Mouse (Mus musculus): Measurements from ENCODE around the gene Gpr143. TPM values are rescaled to one million over a fixed set of nuclear protein-coding genes. Genes with fewer than 3 reads are reported as not detected.
A peak's percentile ranks its signal among the peaks of the same experiment; 100 is the strongest.

Gene Gpr143
- polyA plus RNA-seq, 1 experiment from 2014 or later, result not detected

DNA sequence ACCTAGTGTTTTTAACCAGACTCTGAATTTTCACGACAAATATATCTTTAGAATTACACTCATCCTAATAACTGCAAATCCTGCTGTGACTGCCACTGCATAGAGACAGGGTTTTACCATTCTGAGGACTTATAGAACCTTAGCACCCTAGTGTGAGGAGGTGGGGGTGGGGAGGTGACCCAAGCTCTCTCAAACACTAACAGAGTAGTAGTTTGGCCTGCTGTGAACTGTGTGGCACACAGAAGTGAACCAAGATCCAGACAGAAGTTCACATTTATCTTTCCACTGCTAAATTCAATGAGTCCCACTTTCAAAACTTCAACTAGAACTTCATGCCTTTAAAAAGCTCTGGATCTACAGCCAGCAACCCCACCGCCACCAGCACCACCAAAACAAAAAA, 18.9 kb upstream of the Gpr143 start:
- H3K27me3 ChIP-seq (replicated peaks; ENCODE audit: control insufficient read depth, insufficient read depth, low read length), result no peaks in the 10 kb centered on the region
- 67% methylated on average over 2 of the region's 2 CpGs for WGBS
- ATAC-seq, result peak; percentile 59
- H3K4me3 ChIP-seq (ENCODE audit: low read length), result no peak overlapping the region
- H3K27ac ChIP-seq (ENCODE audit: low read length), result no peak overlapping the region
- no peak overlapping the region for H3K4me2 ChIP-seq (ENCODE audit: low read depth, low read length)
- H3K36me3 ChIP-seq (ENCODE audit: control insufficient read depth, insufficient read depth, low read length), result no peaks in the 10 kb centered on the region
- H3K9ac ChIP-seq (ENCODE audit: low read depth, low read length), result no peak overlapping the region
- no peaks in the 10 kb centered on the region for H3K9me3 ChIP-seq (ENCODE audit: control insufficient read depth, low read length)
- H3K4me1 ChIP-seq (ENCODE audit: control insufficient read depth, insufficient read depth, low read length), result no peaks in the 10 kb centered on the region; the same call in 1 of the 2 replicates

DNA sequence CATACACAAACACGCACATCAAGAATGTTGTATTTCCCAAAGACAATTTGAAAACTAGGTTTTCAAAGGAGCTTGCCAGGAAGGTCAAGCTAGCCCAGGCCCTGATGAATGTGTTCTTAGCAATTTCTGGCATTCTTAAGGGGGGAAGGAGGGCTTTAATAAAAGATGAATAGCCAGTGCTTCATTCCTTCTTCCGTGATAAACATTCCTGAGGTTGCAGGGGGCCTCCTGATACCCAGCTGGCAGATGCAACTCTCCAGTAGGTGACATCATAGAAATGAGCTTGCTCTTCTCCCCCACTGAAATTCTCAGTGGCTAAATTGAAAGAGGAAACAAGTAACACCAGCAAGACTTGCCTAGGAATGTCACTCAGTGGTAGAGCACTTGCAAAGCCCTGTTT, 17.6 kb upstream of the Gpr143 start:
- Histone ChIP-seq H3K36me3 (ENCODE audit: control insufficient read depth, insufficient read depth, low read length) (no peaks in the 10 kb centered on the region), H3K4me2 (ENCODE audit: low read depth, low read length) (no peak overlapping the region), H3K27ac (ENCODE audit: low read length) (no peak overlapping the region), H3K9ac (ENCODE audit: low read depth, low read length) (no peak overlapping the region), H3K27me3 (replicated peaks; ENCODE audit: control insufficient read depth, insufficient read depth, low read length) (peaks cover 2% of the 10 kb centered on the region; the same call in 1 of the 2 replicates), H3K9me3 (ENCODE audit: control insufficient read depth, low read length) (no peaks in the 10 kb centered on the region), H3K4me1 (ENCODE audit: control insufficient read depth, insufficient read depth, low read length) (no peaks in the 10 kb centered on the region; the same call in 1 of the 2 replicates), H3K4me3 (ENCODE audit: low read length) (no peak overlapping the region)
- 49% methylated on average over 2 of the region's 2 CpGs for whole genome bisulfite sequencing
- ATAC-seq, result no peak

- 16% methylated on average over 53 of the region's 55 CpGs for WGBS
- H3K27me3 ChIP-seq (replicated peaks; ENCODE audit: control insufficient read depth, insufficient read depth, low read length), result peaks cover 4% of the 10 kb centered on the region; the same call in 1 of the 2 replicates
- H3K4me3 ChIP-seq (ENCODE audit: low read length), result peak within 1 kb of the TSS; percentile 66
- H3K27ac ChIP-seq (ENCODE audit: low read length), result peak within 1 kb of the TSS; percentile 84
- peak within 1 kb of the TSS; percentile 56 for H3K4me2 ChIP-seq (ENCODE audit: low read depth, low read length)
- no peaks in the 10 kb centered on the region; the same call in 1 of the 2 replicates for H3K4me1 ChIP-seq (ENCODE audit: control insufficient read depth, insufficient read depth, low read length)
- H3K9ac ChIP-seq (ENCODE audit: low read depth, low read length), result peak within 1 kb of the TSS; percentile 76
- no peaks in the 10 kb centered on the region for H3K9me3 ChIP-seq (ENCODE audit: control insufficient read depth, low read length)
- ATAC-seq, result peak; percentile 80
- H3K36me3 ChIP-seq (ENCODE audit: control insufficient read depth, insufficient read depth, low read length), result no peaks in the 10 kb centered on the region
These were observed 12.7 kb upstream of the Gpr143 start, which contains the start of gene Shroom2 for GRCm38 (mm10) chrX:152768891-152769599. TSS of gene Shroom2 (minus strand) at chrX:152769465.

GRCm38 (mm10) chrX:152769600-152770157, 12.0 kb upstream of the Gpr143 start:
- H3K9me3 ChIP-seq (ENCODE audit: control insufficient read depth, low read length), result no peaks in the 10 kb centered on the region
- peak overlapping the region; percentile 76 for H3K9ac ChIP-seq (ENCODE audit: low read depth, low read length)
- H3K4me2 ChIP-seq (ENCODE audit: low read depth, low read length), result peak overlapping the region; percentile 56
- WGBS, result 12% methylated on average over 43 of the region's 48 CpGs
- peak overlapping the region; percentile 84 for H3K27ac ChIP-seq (ENCODE audit: low read length)
- H3K27me3 ChIP-seq (replicated peaks; ENCODE audit: control insufficient read depth, insufficient read depth, low read length), result peaks cover 4% of the 10 kb centered on the region; the same call in 1 of the 2 replicates
- H3K4me3 ChIP-seq (ENCODE audit: low read length), result peak overlapping the region; percentile 66
- no peaks in the 10 kb centered on the region for H3K36me3 ChIP-seq (ENCODE audit: control insufficient read depth, insufficient read depth, low read length)
- no peaks in the 10 kb centered on the region; the same call in 1 of the 2 replicates for H3K4me1 ChIP-seq (ENCODE audit: control insufficient read depth, insufficient read depth, low read length)
- ATAC-seq, result peak; percentile 96

DNA sequence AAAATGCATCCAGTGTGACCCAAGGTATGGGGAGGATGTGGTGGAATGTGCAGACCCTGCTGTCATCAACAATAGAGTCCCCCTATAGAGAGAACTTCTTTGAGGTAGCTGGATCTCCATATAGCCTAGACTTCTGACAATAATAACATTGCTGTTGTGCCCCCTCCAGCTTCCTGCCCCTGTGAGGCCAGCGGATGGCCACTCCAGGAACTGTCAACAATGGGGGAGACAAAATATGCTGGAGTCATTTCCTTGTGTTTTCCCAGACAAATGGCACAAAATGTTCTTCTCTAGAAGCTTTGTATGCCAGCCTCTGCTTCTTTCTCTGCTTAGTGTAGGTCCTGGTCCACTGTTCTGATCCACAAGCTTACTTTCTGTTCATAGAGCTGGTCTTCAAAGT, 6.4 kb downstream of the Gpr143 start:
- Histone ChIP-seq H3K27me3 (replicated peaks; ENCODE audit: control insufficient read depth, insufficient read depth, low read length) (no peaks in the 10 kb centered on the region), H3K9ac (ENCODE audit: low read depth, low read length) (no peak overlapping the region), H3K9me3 (ENCODE audit: control insufficient read depth, low read length) (no peaks in the 10 kb centered on the region), H3K4me2 (ENCODE audit: low read depth, low read length) (no peak overlapping the region), H3K4me3 (ENCODE audit: low read length) (no peak overlapping the region), H3K36me3 (ENCODE audit: control insufficient read depth, insufficient read depth, low read length) (no peaks in the 10 kb centered on the region), H3K27ac (ENCODE audit: low read length) (no peak overlapping the region), H3K4me1 (ENCODE audit: control insufficient read depth, insufficient read depth, low read length) (no peaks in the 10 kb centered on the region)
- ATAC-seq, result no peak
- WGBS, result 67% methylated on average over 1 of the region's 1 CpGs

DNA sequence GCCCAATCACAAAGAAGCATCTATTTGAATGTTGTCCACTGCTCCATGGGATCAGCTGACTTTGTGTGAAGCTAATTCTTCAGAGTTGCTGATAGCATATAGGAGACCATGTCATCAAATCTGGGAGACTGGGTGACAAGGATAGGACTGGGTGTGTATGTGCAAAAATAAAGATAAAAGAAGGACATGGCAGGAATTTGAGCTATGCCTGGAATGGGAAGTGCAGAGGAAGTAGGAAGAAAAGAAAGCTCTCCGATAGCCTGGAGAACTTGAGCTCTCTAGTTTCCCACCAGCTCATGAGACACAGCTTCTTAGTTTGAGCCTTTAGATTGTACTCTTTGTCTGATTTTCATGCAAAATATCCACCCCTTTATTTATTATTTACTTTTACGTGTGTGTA, 6.9 kb downstream of the Gpr143 start:
- WGBS, result 76% methylated on average over 2 of the region's 2 CpGs
- no peak overlapping the region for H3K27ac ChIP-seq (ENCODE audit: low read length)

GRCm38 (mm10) chrX:152805317-152805716, 23.6 kb downstream of the Gpr143 start:
- ATAC-seq, result no peak
- H3K9ac ChIP-seq (ENCODE audit: low read depth, low read length), result no peak overlapping the region
- H3K9me3 ChIP-seq (ENCODE audit: control insufficient read depth, low read length), result no peaks in the 10 kb centered on the region
- H3K4me3 ChIP-seq (ENCODE audit: low read length), result no peak overlapping the region
- H3K4me2 ChIP-seq (ENCODE audit: low read depth, low read length), result no peak overlapping the region
- no peaks in the 10 kb centered on the region for H3K4me1 ChIP-seq (ENCODE audit: control insufficient read depth, insufficient read depth, low read length)
- H3K27me3 ChIP-seq (replicated peaks; ENCODE audit: control insufficient read depth, insufficient read depth, low read length), result no peaks in the 10 kb centered on the region
- no peak overlapping the region for H3K27ac ChIP-seq (ENCODE audit: low read length)
- no peaks in the 10 kb centered on the region for H3K36me3 ChIP-seq (ENCODE audit: control insufficient read depth, insufficient read depth, low read length)

More for the DNA sequence above, 6.9 kb downstream of the Gpr143 start:
- H3K9me3 ChIP-seq (ENCODE audit: control insufficient read depth, low read length), result no peaks in the 10 kb centered on the region
- no peaks in the 10 kb centered on the region for H3K36me3 ChIP-seq (ENCODE audit: control insufficient read depth, insufficient read depth, low read length)
- H3K4me3 ChIP-seq (ENCODE audit: low read length), result no peak overlapping the region
- H3K4me1 ChIP-seq (ENCODE audit: control insufficient read depth, insufficient read depth, low read length), result no peaks in the 10 kb centered on the region
- no peak for ATAC-seq
- no peak overlapping the region for H3K9ac ChIP-seq (ENCODE audit: low read depth, low read length)
- no peaks in the 10 kb centered on the region for H3K27me3 ChIP-seq (replicated peaks; ENCODE audit: control insufficient read depth, insufficient read depth, low read length)
- no peak overlapping the region for H3K4me2 ChIP-seq (ENCODE audit: low read depth, low read length)

GRCm38 (mm10) chrX:152813339-152813738, 31.6 kb downstream of the Gpr143 start:
- Histone ChIP-seq H3K4me3 (ENCODE audit: low read length) (no peak overlapping the region), H3K4me1 (ENCODE audit: control insufficient read depth, insufficient read depth, low read length) (no peaks in the 10 kb centered on the region), H3K36me3 (ENCODE audit: control insufficient read depth, insufficient read depth, low read length) (no peaks in the 10 kb centered on the region), H3K9me3 (ENCODE audit: control insufficient read depth, low read length) (no peaks in the 10 kb centered on the region), H3K4me2 (ENCODE audit: low read depth, low read length) (no peak overlapping the region), H3K27ac (ENCODE audit: low read length) (no peak overlapping the region), H3K27me3 (replicated peaks; ENCODE audit: control insufficient read depth, insufficient read depth, low read length) (0 out of 2 replicates have a peak, but pooled peaks cover 3% of the 10 kb centered on the region), H3K9ac (ENCODE audit: low read depth, low read length) (no peak overlapping the region)
- ATAC-seq, result no peak
- WGBS, result 70% methylated on average over 3 of the region's 3 CpGs

DNA sequence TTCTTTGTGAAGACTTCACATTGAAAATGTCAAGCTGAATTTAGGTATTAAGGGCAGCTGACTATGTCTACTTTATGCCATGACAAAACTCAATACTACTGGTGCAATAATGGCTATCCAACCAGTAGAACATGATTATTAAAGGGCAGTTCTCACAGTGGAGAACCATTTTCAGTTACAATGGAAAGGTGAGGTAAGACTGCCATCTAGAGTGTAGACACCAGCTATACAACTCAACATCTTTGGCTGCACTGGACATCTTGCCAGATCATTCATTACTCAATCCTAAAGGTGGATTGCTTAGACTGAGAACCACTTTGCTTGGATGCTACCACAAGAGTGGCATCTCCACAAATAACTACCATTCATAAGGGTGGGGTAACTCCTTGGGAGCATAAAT, 37.3 kb downstream of the Gpr143 start:
- Histone ChIP-seq H3K36me3 (ENCODE audit: control insufficient read depth, insufficient read depth, low read length) (no peaks in the 10 kb centered on the region), H3K4me1 (ENCODE audit: control insufficient read depth, insufficient read depth, low read length) (no peaks in the 10 kb centered on the region), H3K4me3 (ENCODE audit: low read length) (no peak overlapping the region), H3K9ac (ENCODE audit: low read depth, low read length) (no peak overlapping the region), H3K4me2 (ENCODE audit: low read depth, low read length) (no peak overlapping the region), H3K9me3 (ENCODE audit: control insufficient read depth, low read length) (no peaks in the 10 kb centered on the region), H3K27me3 (replicated peaks; ENCODE audit: control insufficient read depth, insufficient read depth, low read length) (0 out of 2 replicates have a peak, but pooled peaks cover 3% of the 10 kb centered on the region), H3K27ac (ENCODE audit: low read length) (no peak overlapping the region)
- ATAC-seq, result no peak

Measured in intestine, embryonic 16.5 days (tissue).